Mouse (Mus musculus) gastrocnemius, postnatal 14 days (tissue): ENCODE measurements around the gene Esrrg. TPM values are rescaled to one million over a fixed set of nuclear protein-coding genes. Genes with fewer than 3 reads are reported as not detected.
A peak's percentile ranks its signal among the peaks of the same experiment; 100 is the strongest.

ENCODE experiments used
- DNase-seq: peaks from one replicate; pipeline ENCODE4 v3.0.0; 2021; ENCODE audit warnings: mixed read lengths
- intact Hi-C: fragments of 180-260 bp; cut with DNase I; formaldehyde crosslinking; loops from one replicate; pipeline ENCODE4 v1.15.1; 2025; ENCODE audit warnings: low total_unique reads
- total RNA-seq, 2 experiments: library from RNA; stranded (reverse); gene quantifications; 2 replicates each; pipeline ENCODE4 v1.2.3; 2021

The Esrrg gene
- total RNA-seq, 2 experiments from 2014 or later: 10.5 to 16.2 TPM

- DNase-seq: no peak
- intact Hi-C loops: no loop called here
Observed at GRCm38 (mm10) chr1:187645258-187645657, 36.7 kb downstream of the Esrrg start.

GRCm38 (mm10) chr1:187648551-187648950, 40.0 kb downstream of the Esrrg start:
- DNase-seq: no peak
- intact Hi-C loops: no loop called here

- intact Hi-C loops: no loop called here
- DNase-seq: peak; percentile 46
Observed at GRCm38 (mm10) chr1:187649871-187650270, 41.3 kb downstream of the Esrrg start.

- intact Hi-C loops: no loop called here
- DNase-seq: no peak
Observed at GRCm38 (mm10) chr1:187650786-187651687, 42.4 kb downstream of the Esrrg start.

- DNase-seq: peak; percentile 19
- intact Hi-C loops: no loop called here
Observed at GRCm38 (mm10) chr1:187651688-187652241, 43.2 kb downstream of the Esrrg start.

GRCm38 (mm10) chr1:187652445-187652844, 43.9 kb downstream of the Esrrg start:
- intact Hi-C loops: no loop called here
- DNase-seq: no peak

- DNase-seq: no peak
- intact Hi-C loops: no loop called here
Observed at GRCm38 (mm10) chr1:187653390-187653789, 44.8 kb downstream of the Esrrg start.

GRCm38 (mm10) chr1:187660963-187661362, 52.4 kb downstream of the Esrrg start:
- intact Hi-C loops: no loop called here

GRCm38 (mm10) chr1:187662083-187662609, 53.6 kb downstream of the Esrrg start:
- intact Hi-C loops: no loop called here
- DNase-seq: peak; percentile 23

More at GRCm38 (mm10) chr1:187660963-187661362, 52.4 kb downstream of the Esrrg start:
- DNase-seq: no peak

- intact Hi-C loops: no loop called here
- no peak for DNase-seq
Observed at GRCm38 (mm10) chr1:187663376-187663775, 54.8 kb downstream of the Esrrg start.

GRCm38 (mm10) chr1:187664261-187664660, 55.7 kb downstream of the Esrrg start:
- DNase-seq: no peak
- intact Hi-C loops: no loop called here

- intact Hi-C loops: no loop called here
- no peak for DNase-seq
Observed at GRCm38 (mm10) chr1:187665901-187666600, 57.5 kb downstream of the Esrrg start.

- no peak for DNase-seq
- intact Hi-C loops: no loop called here
Observed at GRCm38 (mm10) chr1:187669746-187670145, 61.2 kb downstream of the Esrrg start.

GRCm38 (mm10) chr1:187672446-187672845, 63.9 kb downstream of the Esrrg start:
- intact Hi-C loops: no loop called here

GRCm38 (mm10) chr1:187674771-187675186, 66.2 kb downstream of the Esrrg start:
- DNase-seq: no peak
- intact Hi-C loops: no loop called here

More at GRCm38 (mm10) chr1:187672446-187672845, 63.9 kb downstream of the Esrrg start:
- no peak for DNase-seq

- DNase-seq: no peak
- intact Hi-C loops: no loop called here
Observed at GRCm38 (mm10) chr1:187676626-187677025, 68.0 kb downstream of the Esrrg start.

GRCm38 (mm10) chr1:187679246-187679645, 70.7 kb downstream of the Esrrg start:
- intact Hi-C loops: no loop called here
- DNase-seq: no peak

GRCm38 (mm10) chr1:187684519-187684918, 75.9 kb downstream of the Esrrg start:
- intact Hi-C loops: no loop called here
- DNase-seq: no peak

- peak; percentile 26 for DNase-seq
- intact Hi-C loops: no loop called here
Observed at GRCm38 (mm10) chr1:187691846-187692525, 83.4 kb downstream of the Esrrg start.
